Mouse (Mus musculus): ENCODE data around the gene Ino80e. TPM values are rescaled to one million over a fixed set of nuclear protein-coding genes. Genes with fewer than 3 reads are reported as not detected.
A peak's percentile ranks its signal among the peaks of the same experiment; 100 is the strongest.

Gene Ino80e
- total RNA-seq, 1 experiment from 2014 or later = 19.2 TPM

DNA sequence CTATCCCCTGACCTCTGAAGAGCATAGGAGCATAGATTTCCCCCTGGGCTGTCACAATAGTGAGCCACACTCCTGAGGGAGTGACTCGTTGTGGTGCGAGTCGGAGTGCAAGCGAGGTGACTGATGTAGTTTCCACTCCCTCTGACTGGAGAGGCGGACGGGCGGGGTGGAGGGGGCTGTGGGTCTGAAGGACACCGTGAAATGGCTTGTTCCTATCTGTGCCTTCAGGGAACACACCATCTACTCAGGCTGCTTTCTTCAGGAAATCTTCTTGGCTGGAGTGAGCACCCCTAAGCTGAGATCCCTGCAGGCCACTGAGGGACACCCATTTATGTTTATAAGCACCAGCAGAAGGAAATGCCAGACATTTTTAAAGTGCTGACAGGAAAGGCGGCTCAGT lies 39.4 kb downstream of the Ino80e start:
- no peak for ATAC-seq (replicated peaks; ENCODE audit: insufficient number of reproducible peaks, low FRiP score, low TSS enrichment, poor library complexity, severe bottlenecking)

DNA sequence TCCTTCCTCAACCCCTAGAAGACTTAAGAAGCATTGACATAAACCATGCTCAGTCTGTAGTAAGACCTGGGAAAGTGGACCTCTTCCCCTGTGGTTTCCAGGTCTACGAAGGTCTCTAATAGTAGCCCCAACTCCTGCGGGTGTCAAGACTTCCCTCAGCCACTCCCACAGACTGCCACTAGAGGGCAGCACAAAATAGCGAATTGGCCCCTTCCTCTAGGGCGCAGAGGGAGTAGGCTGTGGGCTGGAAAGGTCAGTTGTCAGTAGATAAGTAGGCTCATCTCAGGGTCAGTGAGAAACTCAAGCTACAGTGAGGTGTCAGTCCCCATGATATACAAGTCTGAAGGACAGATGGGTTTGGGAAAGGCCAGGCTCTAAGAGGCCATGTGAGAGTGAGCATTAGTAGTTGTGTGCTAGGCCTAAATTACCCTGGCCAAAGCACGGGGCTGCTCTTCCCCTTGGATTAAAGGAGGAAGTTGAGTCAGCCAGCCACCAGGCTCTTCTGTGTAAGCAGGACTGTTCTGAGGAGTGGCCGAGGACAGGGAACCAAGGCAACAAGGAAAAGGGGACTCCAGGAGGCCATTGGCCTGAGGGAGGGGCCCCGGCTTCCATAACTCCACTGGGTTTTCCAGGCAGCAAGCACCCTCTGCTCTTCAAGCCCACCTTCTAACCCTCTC lies 40.2 kb downstream of the Ino80e start:
- peak; percentile 89 for ATAC-seq (replicated peaks; ENCODE audit: insufficient number of reproducible peaks, low FRiP score, low TSS enrichment, poor library complexity, severe bottlenecking)

DNA sequence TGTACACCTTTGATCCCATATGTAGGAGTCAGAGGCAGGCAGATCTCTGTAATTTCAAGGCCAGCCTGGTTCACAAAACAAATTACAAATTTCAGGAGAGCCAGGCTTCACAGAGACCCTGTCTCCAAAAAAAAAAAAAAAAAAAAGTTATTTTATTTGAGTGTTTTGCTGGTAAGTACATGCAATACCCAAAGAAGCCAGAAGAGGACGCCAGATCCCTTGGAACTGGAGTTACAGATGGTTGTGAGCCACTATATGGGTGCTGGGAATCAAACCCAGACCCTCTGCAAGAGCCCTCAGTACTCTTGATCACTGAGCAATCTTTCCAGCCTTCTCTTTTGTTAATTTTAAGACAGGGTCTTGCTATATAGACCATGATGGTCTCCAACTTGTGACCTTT lies 43.4 kb downstream of the Ino80e start:
- no peak for ATAC-seq (replicated peaks; ENCODE audit: insufficient number of reproducible peaks, low FRiP score, low TSS enrichment, poor library complexity, severe bottlenecking)

DNA sequence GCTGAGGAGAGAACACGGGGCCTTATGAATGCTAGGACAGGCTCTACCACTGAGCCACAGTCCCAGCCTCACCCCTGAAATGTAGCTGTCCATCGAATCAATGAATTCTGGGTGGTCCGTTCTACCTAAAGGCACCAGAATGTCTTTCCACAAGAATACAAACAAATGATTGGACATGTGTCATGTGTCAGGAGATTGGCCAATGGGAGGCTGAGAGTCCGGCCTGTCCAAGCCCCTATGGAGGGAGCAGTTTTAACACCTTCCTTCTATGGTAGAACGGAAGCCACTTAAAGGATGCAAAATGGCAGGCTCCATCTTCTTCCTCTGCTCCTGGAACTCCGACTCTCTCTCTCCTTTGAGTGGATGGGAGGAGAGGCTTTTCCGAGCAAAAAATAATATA lies 44.6 kb downstream of the Ino80e start:
- ATAC-seq (replicated peaks; ENCODE audit: insufficient number of reproducible peaks, low FRiP score, low TSS enrichment, poor library complexity, severe bottlenecking) = no peak

DNA sequence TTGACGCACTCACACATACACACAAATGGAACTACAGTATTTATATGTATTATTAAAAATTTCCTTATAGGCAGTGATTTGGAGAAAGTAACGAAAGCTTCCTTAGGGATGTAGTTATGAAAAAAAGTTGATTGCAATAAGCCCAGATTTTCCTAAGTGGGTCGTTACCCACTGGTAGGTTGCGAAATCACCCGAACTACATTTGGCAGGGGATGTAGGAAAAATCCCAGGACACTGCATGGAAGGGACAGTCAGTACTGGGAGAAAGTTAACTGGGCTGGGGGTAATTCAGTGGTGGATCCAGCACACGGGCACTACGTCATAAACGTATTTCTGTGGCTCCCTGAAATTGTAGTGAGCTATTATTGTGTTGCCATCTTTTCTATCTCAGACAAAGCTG lies 45.7 kb downstream of the Ino80e start:
- ATAC-seq (replicated peaks; ENCODE audit: insufficient number of reproducible peaks, low FRiP score, low TSS enrichment, poor library complexity, severe bottlenecking) = no peak

DNA sequence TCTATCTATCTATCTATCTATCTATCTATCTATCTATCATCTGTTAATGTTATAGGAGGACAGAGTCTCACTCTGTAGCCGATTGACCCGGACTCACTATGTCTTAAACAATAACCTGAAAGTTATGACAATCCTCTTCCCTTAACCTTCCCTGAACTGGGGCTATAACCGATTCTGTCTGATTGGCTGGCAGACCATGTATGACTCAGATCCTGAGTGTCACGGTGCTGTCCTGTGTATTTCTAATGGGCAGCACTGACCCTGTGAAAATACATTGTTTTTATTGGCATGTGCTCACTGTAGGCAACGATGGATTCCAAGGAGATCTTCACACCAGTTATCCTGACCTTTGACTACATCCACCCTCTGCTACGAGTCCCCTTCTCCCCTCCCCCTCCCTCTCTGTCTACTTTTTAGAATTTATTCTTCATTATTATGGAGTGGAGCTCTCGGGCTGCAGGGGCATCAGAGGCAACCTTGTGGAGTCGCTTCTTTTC lies 46.4 kb downstream of the Ino80e start:
- no peak for ATAC-seq (replicated peaks; ENCODE audit: insufficient number of reproducible peaks, low FRiP score, low TSS enrichment, poor library complexity, severe bottlenecking)

DNA sequence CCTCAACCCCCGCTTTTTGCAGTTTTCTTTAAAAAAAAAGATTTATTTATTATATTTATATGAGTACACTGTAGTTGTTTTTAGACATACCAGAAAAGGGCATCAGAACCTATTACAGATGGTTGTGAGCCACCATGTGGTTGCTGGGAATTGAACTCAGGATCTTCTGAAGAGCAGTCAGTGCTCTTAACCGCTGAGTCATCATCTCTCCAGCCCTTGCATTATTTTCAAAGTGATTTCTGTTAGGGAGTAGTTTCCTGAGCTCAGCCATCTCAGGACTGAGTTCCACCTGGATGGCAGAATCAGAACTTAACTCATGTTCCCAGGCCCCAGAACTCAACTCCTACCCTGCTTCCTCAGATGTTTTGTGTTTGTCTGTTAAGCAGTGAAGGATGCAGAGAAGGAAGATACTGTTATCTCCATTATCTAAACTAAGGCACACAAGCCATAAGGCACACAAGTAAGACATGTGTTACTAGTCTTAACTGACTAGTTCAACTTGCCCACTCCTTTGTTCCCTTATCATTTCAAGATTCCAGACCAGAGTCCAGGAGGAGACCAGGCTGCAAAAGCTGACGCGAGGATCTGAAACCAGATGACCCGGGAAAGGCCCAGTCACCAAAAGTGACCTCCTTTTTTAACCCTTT lies 52.3 kb downstream of the Ino80e start:
- no peak for ATAC-seq (replicated peaks; ENCODE audit: insufficient number of reproducible peaks, low FRiP score, low TSS enrichment, poor library complexity, severe bottlenecking)

DNA sequence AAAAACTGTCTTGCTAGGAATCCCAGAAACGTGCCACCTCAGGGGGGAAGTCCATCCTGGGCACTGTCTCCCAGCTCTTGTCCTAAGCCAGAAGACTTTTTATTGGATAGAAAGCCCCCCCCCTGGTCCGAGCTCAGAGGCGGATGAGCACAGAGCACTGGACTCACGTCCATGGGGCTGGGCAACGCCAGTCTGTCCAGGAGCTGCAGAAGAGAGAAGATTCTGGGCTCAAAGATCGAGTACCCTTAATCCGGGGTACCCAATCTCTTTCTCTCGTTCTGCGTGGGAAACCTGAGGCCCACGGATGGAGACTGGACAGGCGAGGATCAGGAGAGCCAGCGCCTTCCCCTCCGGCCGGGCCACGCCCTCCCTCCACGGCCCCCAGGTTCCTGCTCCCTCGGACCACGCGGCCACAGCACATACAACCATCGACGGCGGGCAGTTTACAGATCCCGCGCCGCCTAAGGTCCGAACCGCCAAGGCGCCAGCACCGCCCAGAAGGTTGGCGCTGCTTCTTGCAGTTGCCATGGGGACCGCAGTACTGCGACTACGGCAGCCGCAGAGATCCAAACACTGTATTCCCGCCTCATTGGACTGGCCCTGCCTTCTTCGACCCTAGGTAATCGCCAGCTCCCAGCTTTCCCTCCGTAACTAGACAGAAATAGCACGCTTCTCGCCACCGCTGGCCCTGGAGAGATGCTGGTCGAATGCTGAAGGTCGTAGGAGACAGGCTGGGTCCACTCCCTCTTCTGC lies 53.3 kb downstream of the Ino80e start:
- peak; percentile 69 for ATAC-seq (replicated peaks; ENCODE audit: insufficient number of reproducible peaks, low FRiP score, low TSS enrichment, poor library complexity, severe bottlenecking)

DNA sequence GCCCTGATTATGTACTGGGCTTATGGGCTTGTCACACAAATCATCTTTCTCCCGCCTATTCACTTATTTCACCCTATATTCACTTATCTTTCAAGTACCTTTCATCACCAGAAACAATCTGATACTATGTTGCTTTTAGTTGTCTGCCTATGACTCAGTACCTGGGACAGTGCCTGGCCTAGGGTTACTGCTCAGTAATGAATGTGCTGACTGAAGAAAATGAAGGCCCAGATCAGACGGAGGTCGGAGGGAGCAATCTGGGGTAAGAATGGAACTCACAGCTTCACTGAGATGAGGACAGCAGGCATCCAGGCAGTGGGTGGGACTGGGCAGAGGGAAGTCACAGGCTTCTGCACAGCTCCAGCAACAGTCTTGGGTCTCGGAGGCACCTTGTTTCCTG lies 54.8 kb downstream of the Ino80e start:
- no peak for ATAC-seq (replicated peaks; ENCODE audit: insufficient number of reproducible peaks, low FRiP score, low TSS enrichment, poor library complexity, severe bottlenecking)

DNA sequence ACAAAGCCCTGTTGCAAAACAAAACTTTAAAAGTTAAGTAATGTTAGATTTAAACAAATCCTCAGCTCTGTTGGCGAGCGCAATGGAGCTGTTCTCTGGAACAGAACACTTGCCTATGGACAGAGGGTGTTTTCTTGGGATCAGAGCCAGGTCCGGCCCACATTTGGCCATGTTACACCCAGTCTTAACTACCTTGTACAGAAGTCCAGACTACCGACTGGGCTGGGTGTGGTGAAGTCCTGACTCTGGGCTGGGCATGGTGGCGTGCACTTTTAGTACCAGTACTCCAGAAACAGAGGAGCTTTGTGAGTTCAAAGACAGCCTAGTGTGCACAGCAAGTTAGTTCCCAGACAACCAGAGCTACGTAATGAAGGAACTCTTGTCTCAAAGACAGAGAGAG lies 55.2 kb downstream of the Ino80e start:
- no peak for ATAC-seq (replicated peaks; ENCODE audit: insufficient number of reproducible peaks, low FRiP score, low TSS enrichment, poor library complexity, severe bottlenecking)

DNA sequence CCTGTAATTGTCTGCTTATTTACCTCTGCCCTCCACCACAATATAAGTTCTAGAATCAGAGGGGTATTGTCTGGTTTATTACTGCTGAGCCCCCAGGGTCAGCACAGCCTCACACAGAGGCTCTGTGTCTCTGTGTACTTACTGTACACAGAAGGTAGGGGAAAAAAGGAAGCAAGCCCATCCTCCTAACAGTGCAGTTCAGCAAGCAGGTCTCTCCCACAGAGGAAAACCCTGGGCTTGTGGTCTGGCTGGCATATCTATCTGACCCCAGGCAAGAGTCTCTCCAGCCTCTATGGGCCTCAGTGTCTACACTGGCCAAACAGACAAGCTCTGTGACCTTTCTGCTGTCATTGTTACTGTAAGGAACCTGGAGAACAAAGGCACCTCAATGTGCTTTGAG lies 58.4 kb downstream of the Ino80e start:
- ATAC-seq (replicated peaks; ENCODE audit: insufficient number of reproducible peaks, low FRiP score, low TSS enrichment, poor library complexity, severe bottlenecking) = no peak

DNA sequence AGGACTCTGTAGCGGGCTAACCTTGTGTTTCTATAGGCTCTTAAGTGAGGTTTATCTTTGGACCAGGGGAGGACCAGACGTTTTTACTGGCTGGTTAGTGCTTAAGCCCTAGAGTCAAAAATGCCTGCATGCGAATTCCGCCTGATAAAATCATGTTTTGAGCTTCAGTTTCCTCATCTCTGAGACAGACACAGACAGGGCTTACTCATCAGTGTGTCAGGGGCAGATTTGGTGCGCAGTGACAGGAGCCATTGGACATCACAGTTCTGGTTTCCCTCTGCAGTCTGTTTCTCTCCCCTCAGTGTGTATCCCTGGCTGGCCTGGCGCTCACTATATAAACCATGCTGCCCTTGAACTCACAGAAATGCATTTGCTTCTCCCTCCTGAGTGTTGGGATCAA lies 59.0 kb downstream of the Ino80e start:
- no peak for ATAC-seq (replicated peaks; ENCODE audit: insufficient number of reproducible peaks, low FRiP score, low TSS enrichment, poor library complexity, severe bottlenecking)

DNA sequence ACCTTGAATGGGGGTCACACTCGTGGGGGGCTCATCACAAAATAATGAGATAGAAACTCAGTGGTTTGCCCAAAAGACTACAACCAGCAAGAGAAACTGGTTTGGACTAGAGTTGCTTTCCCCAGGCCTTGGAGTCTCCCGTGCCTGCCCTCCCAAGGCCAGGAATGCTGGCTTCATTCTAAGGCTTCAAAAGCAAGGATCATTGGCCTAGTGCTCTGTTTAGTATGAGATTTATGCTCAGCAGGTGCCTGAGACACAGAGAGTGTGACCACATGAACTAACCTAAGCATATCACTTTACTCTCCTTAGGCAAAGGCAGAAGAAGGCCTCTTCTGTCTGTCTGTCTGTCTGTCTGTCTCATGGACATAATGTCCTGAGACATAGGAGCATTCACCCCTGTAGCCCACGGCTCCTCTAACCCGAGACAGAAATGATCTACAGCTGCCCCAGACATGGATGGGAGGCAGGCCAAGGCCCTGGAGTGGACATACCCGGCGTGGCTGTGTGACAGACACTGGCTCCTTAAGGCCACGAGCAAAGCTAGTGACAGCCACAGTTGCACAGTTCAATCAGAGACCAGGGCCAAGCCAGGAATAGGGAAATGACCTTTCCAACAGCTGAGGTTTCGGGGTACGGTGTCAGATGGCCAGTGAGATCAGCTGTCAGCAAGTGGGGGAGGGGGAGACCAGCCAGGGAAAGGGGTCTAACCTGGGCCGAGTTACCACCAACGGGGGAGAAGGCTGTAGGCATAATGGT lies 59.9 kb downstream of the Ino80e start:
- no peak for ATAC-seq (replicated peaks; ENCODE audit: insufficient number of reproducible peaks, low FRiP score, low TSS enrichment, poor library complexity, severe bottlenecking)

DNA sequence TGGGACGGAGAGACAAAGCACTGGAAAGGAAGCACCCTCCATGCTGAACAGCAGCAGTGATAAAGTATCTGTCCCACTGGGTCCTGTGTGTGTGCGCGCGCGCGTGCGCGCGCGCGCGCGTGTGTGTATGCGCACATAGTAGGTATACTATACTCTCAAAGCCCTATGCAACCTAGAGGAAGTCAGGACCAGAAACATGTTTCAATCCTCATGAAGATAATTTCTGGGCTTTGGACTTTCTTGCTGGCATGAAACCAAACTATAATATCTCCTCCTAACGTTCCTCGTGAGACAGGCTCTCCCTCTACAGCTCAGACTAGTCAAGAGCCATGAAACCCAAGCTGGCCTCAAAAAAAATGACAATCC lies 61.1 kb downstream of the Ino80e start:
- no peak for ATAC-seq (replicated peaks; ENCODE audit: insufficient number of reproducible peaks, low FRiP score, low TSS enrichment, poor library complexity, severe bottlenecking)

Other genes with a start within 250 kb of the Ino80e start
- gene Nupr1, start 231.5 kb downstream of the Ino80e start, total RNA-seq (2017) = 212 to 314 TPM (median 272 TPM) in 3 replicates
- gene Sgf29, start 213.1 kb downstream of the Ino80e start, total RNA-seq (2017) = 37.5 to 42.9 TPM (median 42.9 TPM) in 3 replicates
- 1.2 to 4.9 TPM in 2 of 3 replicates, not detected in the other for gene Sult1a1, start 185.9 kb downstream of the Ino80e start, total RNA-seq (2017)
- 68.4 to 80.5 TPM (median 78.3 TPM) in 3 replicates for gene Bola2, start 167.0 kb downstream of the Ino80e start, total RNA-seq (2017)
- gene Slx1b, start 166.6 kb downstream of the Ino80e start, total RNA-seq (2017) = 3.0 to 6.2 TPM (median 6.1 TPM) in 3 replicates
- gene Coro1a, start 154.6 kb downstream of the Ino80e start, total RNA-seq (2017) = 1,450 to 2,051 TPM (median 1,984 TPM) in 3 replicates
- gene Mapk3, start 102.8 kb downstream of the Ino80e start, total RNA-seq (2017) = 40.9 to 55.3 TPM (median 48.6 TPM) in 3 replicates
- 18.3 to 26.4 TPM (median 23.7 TPM) in 3 replicates for gene Gdpd3, start 96.0 kb downstream of the Ino80e start, total RNA-seq (2017)
- gene Ypel3, start 85.4 kb downstream of the Ino80e start, total RNA-seq (2017) = 139 to 175 TPM (median 161 TPM) in 3 replicates
- 2.0 to 3.8 TPM (median 2.2 TPM) in 3 replicates for gene Tbx6, start 80.9 kb downstream of the Ino80e start, total RNA-seq (2017)
- 235 to 253 TPM (median 240 TPM) in 3 replicates for gene Ppp4c, start 69.9 kb downstream of the Ino80e start, total RNA-seq (2017)
- 12.6 TPM in 1 of 3 replicates, not detected in the others for gene Fam57b, start 64.7 kb downstream of the Ino80e start, total RNA-seq (2017)
- not detected in 3 replicates for gene 4930451I11Rik, start 30.7 kb downstream of the Ino80e start, total RNA-seq (2017)
- not detected in 3 replicates for gene Doc2a, start 15.0 kb downstream of the Ino80e start, total RNA-seq (2017)
- gene Hirip3, start 405 bp downstream of the Ino80e start, total RNA-seq (2017) = 11.0 to 39.0 TPM (median 11.8 TPM) in 3 replicates
- 37.9 to 49.8 TPM (median 38.3 TPM) in 3 replicates for gene Taok2, start 22.3 kb upstream of the Ino80e start, total RNA-seq (2017)
- gene Tmem219, start 60.5 kb upstream of the Ino80e start, total RNA-seq (2017) = 37.3 to 57.4 TPM (median 43.2 TPM) in 3 replicates
- 7.9 to 31.1 TPM (median 16.9 TPM) in 3 replicates for gene Kctd13, start 66.5 kb upstream of the Ino80e start, total RNA-seq (2017)
- not detected in 3 replicates for gene Asphd1, start 87.2 kb upstream of the Ino80e start, total RNA-seq (2017)
- gene Sez6l2, start 88.2 kb upstream of the Ino80e start, total RNA-seq (2017) = 0.64 to 3.6 TPM (median 1.3 TPM) in 3 replicates
- gene Cdipt, start 113.5 kb upstream of the Ino80e start, total RNA-seq (2017) = 43.2 to 53.6 TPM (median 43.9 TPM) in 3 replicates
- gene Cdiptos, start 113.7 kb upstream of the Ino80e start, total RNA-seq (2017) = 2.8 to 9.8 TPM (median 5.5 TPM) in 3 replicates
- 95.0 to 131 TPM (median 111 TPM) in 3 replicates for gene Mvp, start 152.2 kb upstream of the Ino80e start, total RNA-seq (2017)
- gene Pagr1b, start 154.1 kb upstream of the Ino80e start, total RNA-seq (2017) = 2.9 to 7.8 TPM (median 5.2 TPM) in 3 replicates
- 3.8 to 52.6 TPM (median 4.4 TPM) in 3 replicates for gene Pagr1a, start 155.0 kb upstream of the Ino80e start, total RNA-seq (2017)
- 6.4 to 36.5 TPM (median 36.3 TPM) in 3 replicates for gene Gm42742, start 158.7 kb upstream of the Ino80e start, total RNA-seq (2017)
- gene Prrt2, start 158.8 kb upstream of the Ino80e start, total RNA-seq (2017) = not detected in 3 replicates
- 16.7 to 36.3 TPM (median 30.1 TPM) in 3 replicates for gene Maz, start 164.7 kb upstream of the Ino80e start, total RNA-seq (2017)
- 0.85 to 3.7 TPM (median 0.97 TPM) in 3 replicates for gene Kif22, start 180.1 kb upstream of the Ino80e start, total RNA-seq (2017)
- not detected in 3 replicates for gene Zg16, start 225.0 kb upstream of the Ino80e start, total RNA-seq (2017)
- gene AI467606, start 229.0 kb upstream of the Ino80e start, total RNA-seq (2017) = 34.3 to 52.4 TPM (median 39.3 TPM) in 3 replicates

Data from monocyte, adult 5-6 weeks (primary cell).